Mouse (Mus musculus): ENCODE results near the gene Il22ra1. TPM values are rescaled to one million over a fixed set of nuclear protein-coding genes. Genes with fewer than 3 reads are reported as not detected.

Il22ra1 gene
- polyA plus RNA-seq, 1 experiment from 2014 or later = not detected

- Histone ChIP-seq H3K36me3 (ENCODE audit: control insufficient read depth, insufficient read depth, low read length) (no peaks in the 10 kb centered on the region), H3K9me3 (replicated peaks; ENCODE audit: control insufficient read depth, low read length, poor library complexity, severe bottlenecking) (no peaks in the 10 kb centered on the region), H3K27me3 (ENCODE audit: control insufficient read depth, insufficient read depth, low read depth, low read length) (no peaks in the 10 kb centered on the region), H3K4me1 (ENCODE audit: control insufficient read depth, insufficient read depth, low read length) (no peaks in the 10 kb centered on the region), H3K4me2 (ENCODE audit: low read length) (no peak overlapping the region), H3K4me3 (ENCODE audit: low read depth, low read length) (no peak overlapping the region), H3K9ac (ENCODE audit: low read depth, low read length) (no peak overlapping the region), H3K27ac (ENCODE audit: low read length) (no peak overlapping the region)
- no peak for ATAC-seq
- WGBS = 87% methylated on average over 6 of the region's 6 CpGs
These were observed 59.3 kb downstream of the Il22ra1 start for GRCm38 (mm10) chr4:135787271-135787670.

- H3K9ac ChIP-seq (ENCODE audit: low read depth, low read length) = no peak overlapping the region
- no peaks in the 10 kb centered on the region for H3K36me3 ChIP-seq (ENCODE audit: control insufficient read depth, insufficient read depth, low read length)
- H3K4me3 ChIP-seq (ENCODE audit: low read depth, low read length) = no peak overlapping the region
- no peaks in the 10 kb centered on the region for H3K4me1 ChIP-seq (ENCODE audit: control insufficient read depth, insufficient read depth, low read length)
- no peaks in the 10 kb centered on the region for H3K9me3 ChIP-seq (replicated peaks; ENCODE audit: control insufficient read depth, low read length, poor library complexity, severe bottlenecking)
- WGBS = 86% methylated on average over 2 of the region's 2 CpGs
- no peaks in the 10 kb centered on the region for H3K27me3 ChIP-seq (ENCODE audit: control insufficient read depth, insufficient read depth, low read depth, low read length)
- ATAC-seq = no peak
- no peak overlapping the region for H3K27ac ChIP-seq (ENCODE audit: low read length)
- no peak overlapping the region for H3K4me2 ChIP-seq (ENCODE audit: low read length)
These were observed 61.2 kb downstream of the Il22ra1 start for GRCm38 (mm10) chr4:135789135-135789534.

GRCm38 (mm10) chr4:135792821-135793220, 64.8 kb downstream of the Il22ra1 start:
- Histone ChIP-seq H3K9me3 (replicated peaks; ENCODE audit: control insufficient read depth, low read length, poor library complexity, severe bottlenecking) (no peaks in the 10 kb centered on the region), H3K27me3 (ENCODE audit: control insufficient read depth, insufficient read depth, low read depth, low read length) (no peaks in the 10 kb centered on the region; the same call in 1 of the 2 replicates), H3K27ac (ENCODE audit: low read length) (no peak overlapping the region), H3K9ac (ENCODE audit: low read depth, low read length) (no peak overlapping the region), H3K4me2 (ENCODE audit: low read length) (no peak overlapping the region), H3K4me3 (ENCODE audit: low read depth, low read length) (no peak overlapping the region), H3K36me3 (ENCODE audit: control insufficient read depth, insufficient read depth, low read length) (no peaks in the 10 kb centered on the region), H3K4me1 (ENCODE audit: control insufficient read depth, insufficient read depth, low read length) (no peaks in the 10 kb centered on the region)
- 94% methylated on average over 5 of the region's 5 CpGs for WGBS
- no peak for ATAC-seq

GRCm38 (mm10) chr4:135797931-135798330, 70.0 kb downstream of the Il22ra1 start:
- Histone ChIP-seq H3K27ac (ENCODE audit: low read length) (no peak overlapping the region), H3K4me3 (ENCODE audit: low read depth, low read length) (no peak overlapping the region), H3K9me3 (replicated peaks; ENCODE audit: control insufficient read depth, low read length, poor library complexity, severe bottlenecking) (no peaks in the 10 kb centered on the region), H3K9ac (ENCODE audit: low read depth, low read length) (no peak overlapping the region), H3K4me1 (ENCODE audit: control insufficient read depth, insufficient read depth, low read length) (no peaks in the 10 kb centered on the region), H3K27me3 (ENCODE audit: control insufficient read depth, insufficient read depth, low read depth, low read length) (no peaks in the 10 kb centered on the region; the same call in 1 of the 2 replicates), H3K4me2 (ENCODE audit: low read length) (no peak overlapping the region), H3K36me3 (ENCODE audit: control insufficient read depth, insufficient read depth, low read length) (no peaks in the 10 kb centered on the region)
- WGBS = 23% methylated on average over 11 of the region's 11 CpGs
- no peak for ATAC-seq

GRCm38 (mm10) chr4:135801543-135801942, 73.6 kb downstream of the Il22ra1 start:
- 17% methylated on average over 8 of the region's 8 CpGs for WGBS
- no peak for ATAC-seq
- no peaks in the 10 kb centered on the region for H3K36me3 ChIP-seq (ENCODE audit: control insufficient read depth, insufficient read depth, low read length)

More at GRCm38 (mm10) chr4:135801543-135801942, 73.6 kb downstream of the Il22ra1 start:
- Histone ChIP-seq H3K4me2 (ENCODE audit: low read length) (no peak overlapping the region), H3K9ac (ENCODE audit: low read depth, low read length) (no peak overlapping the region), H3K9me3 (replicated peaks; ENCODE audit: control insufficient read depth, low read length, poor library complexity, severe bottlenecking) (no peaks in the 10 kb centered on the region), H3K4me3 (ENCODE audit: low read depth, low read length) (no peak overlapping the region), H3K27me3 (ENCODE audit: control insufficient read depth, insufficient read depth, low read depth, low read length) (no peaks in the 10 kb centered on the region; the same call in 1 of the 2 replicates), H3K27ac (ENCODE audit: low read length) (no peak overlapping the region), H3K4me1 (ENCODE audit: control insufficient read depth, insufficient read depth, low read length) (no peaks in the 10 kb centered on the region)

Other genes with a start within 250 kb of the Il22ra1 start
- gene Stpg1, start 233.4 kb upstream of the Il22ra1 start, polyA plus RNA-seq (2015; fragmentation: Nextera tagmentation; extraction: Ambion mirVana) = 0.20 and 1.1 TPM in 2 replicates
- gene Nipal3, start 233.1 kb upstream of the Il22ra1 start, polyA plus RNA-seq (2015; fragmentation: Nextera tagmentation; extraction: Ambion mirVana) = 10.8 and 11.2 TPM in 2 replicates
- 0.87 and 1.5 TPM in 2 replicates for gene Grhl3, start 154.5 kb upstream of the Il22ra1 start, polyA plus RNA-seq (2015; fragmentation: Nextera tagmentation; extraction: Ambion mirVana)
- 0.20 and 0.31 TPM in 2 replicates for gene Ifnlr1, start 41.9 kb upstream of the Il22ra1 start, polyA plus RNA-seq (2015; fragmentation: Nextera tagmentation; extraction: Ambion mirVana)
- gene Myom3, start 31.5 kb downstream of the Il22ra1 start, polyA plus RNA-seq (2015; fragmentation: Nextera tagmentation; extraction: Ambion mirVana) = 0.45 and 0.57 TPM in 2 replicates
- 190 and 211 TPM in 2 replicates for gene Srsf10, start 127.6 kb downstream of the Il22ra1 start, polyA plus RNA-seq (2015; fragmentation: Nextera tagmentation; extraction: Ambion mirVana)
- 94.2 and 97.5 TPM in 2 replicates for gene Pnrc2, start 145.7 kb downstream of the Il22ra1 start, polyA plus RNA-seq (2015; fragmentation: Nextera tagmentation; extraction: Ambion mirVana)
- 0.06 and 0.14 TPM in 2 replicates for gene Cnr2, start 167.2 kb downstream of the Il22ra1 start, polyA plus RNA-seq (2015; fragmentation: Nextera tagmentation; extraction: Ambion mirVana)
- gene Fuca1, start 192.6 kb downstream of the Il22ra1 start, polyA plus RNA-seq (2015; fragmentation: Nextera tagmentation; extraction: Ambion mirVana) = 66.0 and 70.1 TPM in 2 replicates
- 59.3 and 68.6 TPM in 2 replicates for gene Hmgcl, start 218.3 kb downstream of the Il22ra1 start, polyA plus RNA-seq (2015; fragmentation: Nextera tagmentation; extraction: Ambion mirVana)
- gene Gale, start 235.6 kb downstream of the Il22ra1 start, polyA plus RNA-seq (2015; fragmentation: Nextera tagmentation; extraction: Ambion mirVana) = 41.2 and 47.7 TPM in 2 replicates
- 209 and 230 TPM in 2 replicates for gene Lypla2, start 244.5 kb downstream of the Il22ra1 start, polyA plus RNA-seq (2015; fragmentation: Nextera tagmentation; extraction: Ambion mirVana)